19 mouse cellular contexts compared by ENCODE assay signal in genomic region chr11:113234432-113234831, GRCm38 (mm10).
"Had no signal": no experiment of that assay in that cellular context is flagged by ENCODE, and none has a peak within 500 bp of the region (broad histone marks: within the 10 kb centered on the region; RNA-seq: fewer than 3 reads in every experiment).

No protein-coding gene starts in this region.

- DNase-seq: gastrocnemius, adult 2 months; gastrocnemius, postnatal 10 days; gastrocnemius, postnatal 36 days; heart, adult 11 months; heart, adult 2 months; heart, postnatal 14 days; heart, postnatal 4 days; kidney, adult 18-20 months; kidney, adult 8-10 months; kidney, postnatal 10 days; kidney, postnatal 25 days; kidney, postnatal 4 days; layer of hippocampus, postnatal 36 days; left cerebral cortex, postnatal 4 days had no signal

- ATAC-seq: hindbrain, postnatal 0 days; inflammation-experienced regulatory T-cells, adult 6 months; intestine, embryonic 15.5 days; intestine, postnatal 0 days; liver, embryonic 12.5 days had no signal
